Mouse (Mus musculus): ENCODE measurements around the gene Asb15. TPM values are rescaled to one million over a fixed set of nuclear protein-coding genes. Genes with fewer than 3 reads are reported as not detected.

The Asb15 gene
- polyA plus RNA-seq, 1 experiment = 0.26 TPM

DNA sequence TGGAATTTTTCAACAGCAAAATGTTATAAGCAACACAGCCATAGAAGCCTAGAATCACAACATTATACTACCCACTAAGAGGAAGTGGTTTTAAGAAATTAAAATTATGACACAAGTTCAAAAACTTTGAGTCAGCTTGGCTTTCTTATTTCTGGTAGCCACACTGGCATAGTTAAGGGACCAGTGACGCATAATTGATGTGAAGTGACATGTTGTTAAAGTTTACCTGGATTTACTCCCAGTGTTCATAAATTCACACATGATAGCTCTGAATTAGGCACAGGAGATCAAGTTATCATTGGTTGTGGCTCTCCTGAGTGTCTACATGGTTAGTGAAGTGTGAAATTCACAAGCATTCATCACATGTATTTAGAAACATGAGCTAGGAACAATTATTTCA lies 36.9 kb downstream of the Asb15 start:
- DNase-seq (ENCODE audit: low spot score) = no peak

DNA sequence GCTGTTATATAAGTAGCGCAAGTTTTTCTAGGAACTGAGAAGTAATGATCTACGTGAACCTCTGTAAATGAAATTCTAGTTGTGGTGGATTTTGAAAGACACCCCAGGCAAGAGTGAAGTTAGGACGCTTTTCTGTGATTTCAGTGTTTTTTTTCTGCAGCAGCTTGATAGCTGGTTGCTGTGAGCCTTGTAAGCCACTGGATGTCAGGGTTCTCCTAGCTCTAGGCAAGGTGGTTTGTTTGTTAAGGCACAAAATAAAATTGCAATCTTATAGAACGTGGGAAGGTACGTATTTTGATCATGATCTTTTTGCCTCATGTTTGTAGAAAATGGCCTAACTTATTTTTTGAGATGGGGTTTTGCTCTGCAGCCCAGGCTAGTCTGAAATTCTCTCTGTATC lies 41.0 kb downstream of the Asb15 start:
- no peak for DNase-seq (ENCODE audit: low spot score)

DNA sequence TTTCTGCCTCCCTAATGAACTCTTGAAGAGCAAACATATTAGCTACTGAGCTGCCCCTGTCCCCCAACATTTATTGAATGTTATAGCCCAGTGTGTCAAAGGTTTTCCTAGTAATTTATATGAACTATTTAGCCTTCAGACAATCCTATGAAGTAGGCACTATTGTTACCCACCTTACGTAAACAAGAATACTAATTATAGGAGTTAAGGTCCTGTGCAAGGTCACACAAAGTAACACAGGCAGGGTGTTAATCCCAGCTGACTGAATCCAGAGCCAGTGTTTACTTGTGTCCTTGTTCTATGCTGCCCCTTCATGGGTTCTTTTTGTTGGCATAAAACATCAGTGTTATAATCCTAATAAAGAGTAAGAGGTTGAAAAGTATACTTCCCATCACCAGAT lies 41.8 kb downstream of the Asb15 start:
- no peak for DNase-seq (ENCODE audit: low spot score)

DNA sequence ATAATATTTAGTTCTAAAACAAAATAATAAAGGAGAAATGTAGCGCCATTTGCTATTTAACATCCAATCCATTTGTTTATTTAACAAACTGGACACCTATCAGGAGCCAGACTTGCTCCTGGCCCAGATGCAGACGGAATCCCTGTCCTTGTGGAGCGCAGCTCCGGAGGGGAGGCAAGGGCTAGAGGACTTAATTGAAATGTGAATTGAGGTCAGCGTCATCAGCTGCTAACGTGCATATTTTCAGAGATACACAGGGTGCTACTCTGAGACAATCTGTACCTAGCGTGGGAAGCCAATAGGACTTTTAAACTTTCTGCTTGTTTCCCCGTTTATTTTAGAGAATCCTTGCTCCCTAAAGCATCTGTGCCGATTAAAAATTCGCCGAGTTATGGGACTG lies 42.3 kb downstream of the Asb15 start:
- DNase-seq (ENCODE audit: low spot score) = no peak

DNA sequence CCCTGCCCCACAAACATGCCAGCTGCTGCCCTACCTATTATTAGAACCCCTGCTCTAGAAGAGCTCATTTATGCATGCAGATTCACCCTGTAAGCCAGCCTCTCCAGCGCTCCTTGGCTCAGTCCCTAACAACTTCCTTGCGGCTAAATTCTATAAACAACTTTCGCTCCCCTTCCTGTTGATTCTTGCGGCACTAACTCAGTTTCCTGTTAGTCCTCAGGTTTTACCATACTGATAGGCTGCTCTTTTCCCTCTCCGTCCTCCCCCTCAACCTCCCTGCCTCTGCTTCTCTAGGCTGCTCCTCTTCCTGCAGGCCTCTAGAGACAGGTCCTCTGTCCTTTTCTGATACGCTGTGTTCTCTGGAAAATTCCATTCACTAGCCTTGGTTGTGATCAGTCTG lies 43.2 kb downstream of the Asb15 start:
- DNase-seq (ENCODE audit: low spot score) = no peak

DNA sequence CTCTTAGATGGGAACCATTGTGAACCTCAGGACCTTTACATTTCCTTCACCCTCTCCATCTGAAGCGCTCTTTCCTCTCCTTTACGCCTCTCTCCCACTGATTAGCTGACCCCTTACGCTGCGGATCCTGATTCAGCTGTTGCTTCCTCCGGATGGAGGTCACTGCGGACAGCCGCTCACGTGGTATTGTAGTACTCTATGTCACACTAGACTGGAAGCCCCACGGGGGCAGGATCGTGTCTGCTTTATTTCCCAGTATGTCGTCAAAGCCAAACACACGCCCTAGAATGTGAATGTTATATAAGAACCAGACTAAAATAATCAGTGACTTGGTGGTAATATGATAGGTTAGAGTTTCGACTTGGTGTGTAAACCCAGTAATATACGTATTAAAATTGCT lies 44.5 kb downstream of the Asb15 start:
- no peak for DNase-seq (ENCODE audit: low spot score)

DNA sequence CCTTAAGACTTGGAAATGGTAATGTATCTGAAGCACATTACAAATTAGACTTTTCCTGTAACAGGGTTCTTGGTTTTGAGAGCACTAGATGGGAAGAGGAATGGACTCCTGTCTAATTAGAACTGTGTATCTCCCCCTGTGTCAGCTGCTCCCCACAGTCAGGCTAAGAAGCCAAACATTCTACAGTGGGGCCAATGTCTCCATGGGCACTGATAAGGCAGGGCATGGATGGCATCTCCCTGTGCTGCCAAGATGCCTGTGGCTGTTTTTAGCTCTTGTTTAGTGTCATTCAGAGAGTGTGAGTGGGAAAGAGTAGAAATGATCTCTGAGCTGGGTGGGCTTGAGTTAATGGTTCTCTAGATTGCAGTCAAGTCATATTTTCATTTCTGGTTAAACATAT lies 45.4 kb downstream of the Asb15 start:
- DNase-seq (ENCODE audit: low spot score) = no peak

DNA sequence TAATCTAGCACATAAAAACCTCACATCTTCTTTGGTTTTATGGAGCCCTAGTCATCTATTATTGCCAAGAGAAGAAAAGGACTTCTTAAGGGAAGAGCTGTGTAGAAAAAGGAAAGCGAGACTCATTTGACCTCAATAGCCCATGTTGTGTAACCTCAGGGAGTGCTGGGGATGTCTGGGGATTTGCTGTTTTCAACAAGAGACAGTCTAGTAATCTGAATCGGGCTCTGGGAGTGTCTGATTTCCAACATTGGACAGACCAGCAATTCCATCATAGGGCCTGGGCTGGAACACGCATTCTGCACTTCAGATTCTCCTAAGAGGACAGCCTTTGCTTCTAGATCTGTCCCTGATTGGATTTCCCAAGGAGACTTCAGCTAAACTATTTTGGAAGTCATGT lies 55.5 kb downstream of the Asb15 start:
- no peak for DNase-seq (ENCODE audit: low spot score)

DNA sequence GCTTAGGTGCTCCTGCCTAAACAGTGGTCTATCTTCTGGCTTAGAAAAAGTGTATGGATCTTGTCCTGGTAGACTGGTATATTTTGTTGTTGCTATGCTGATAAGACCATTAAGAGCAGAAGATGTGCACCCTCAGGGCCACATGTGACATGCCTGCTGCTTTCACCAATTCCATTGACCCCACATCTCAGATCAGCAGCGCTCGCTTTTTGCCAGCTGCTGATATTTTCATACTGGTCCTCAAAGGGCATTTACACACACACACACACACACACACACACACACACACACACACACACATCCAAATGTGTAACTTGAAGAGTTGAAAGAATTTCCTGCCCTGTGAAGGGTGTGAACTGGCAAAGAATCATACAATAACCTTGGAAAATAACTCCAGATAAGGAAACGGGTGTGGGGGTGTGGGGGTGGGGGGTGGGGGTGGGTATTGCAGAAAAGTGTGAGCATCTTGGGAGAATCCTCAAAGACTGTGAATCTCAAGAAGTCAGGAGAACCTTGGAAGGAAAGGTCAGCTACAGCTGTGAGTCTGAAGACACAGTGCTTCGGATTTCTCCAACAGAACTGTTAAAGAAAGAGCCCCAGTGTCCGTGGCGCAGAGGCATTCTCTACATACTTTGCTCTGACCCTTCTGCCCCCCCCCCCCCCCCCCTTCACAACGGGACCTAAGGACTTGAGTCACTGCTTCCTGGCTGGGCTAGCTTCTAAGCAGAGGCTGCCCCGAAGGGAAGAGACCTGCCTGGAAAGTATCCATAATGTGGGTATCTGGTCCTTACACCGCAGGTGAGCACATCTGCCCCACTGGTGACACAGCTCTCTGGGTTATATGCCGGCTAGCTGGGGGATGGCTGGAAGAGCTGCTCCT lies 57.7 kb downstream of the Asb15 start:
- no peak for DNase-seq (ENCODE audit: low spot score)

DNA sequence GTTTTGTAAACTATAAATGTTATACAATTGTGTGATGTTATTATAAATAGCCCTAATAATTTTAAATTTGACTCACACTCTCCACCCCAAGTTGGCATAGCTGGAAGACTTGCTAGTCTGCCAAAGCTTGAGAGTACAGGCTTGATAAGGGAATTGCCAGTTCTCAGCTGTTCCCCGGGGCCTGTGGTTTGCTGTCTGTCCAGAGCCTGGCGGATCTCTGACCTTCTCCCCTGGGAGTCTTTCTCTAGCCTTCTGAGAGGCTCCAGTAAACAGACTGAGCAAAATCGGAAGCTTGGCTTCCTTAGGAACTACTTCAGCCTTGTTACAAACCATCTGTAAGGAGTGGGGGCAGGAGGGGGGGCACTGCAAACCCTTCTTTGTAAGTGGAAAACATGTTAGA lies 58.9 kb downstream of the Asb15 start:
- no peak for DNase-seq (ENCODE audit: low spot score)

DNA sequence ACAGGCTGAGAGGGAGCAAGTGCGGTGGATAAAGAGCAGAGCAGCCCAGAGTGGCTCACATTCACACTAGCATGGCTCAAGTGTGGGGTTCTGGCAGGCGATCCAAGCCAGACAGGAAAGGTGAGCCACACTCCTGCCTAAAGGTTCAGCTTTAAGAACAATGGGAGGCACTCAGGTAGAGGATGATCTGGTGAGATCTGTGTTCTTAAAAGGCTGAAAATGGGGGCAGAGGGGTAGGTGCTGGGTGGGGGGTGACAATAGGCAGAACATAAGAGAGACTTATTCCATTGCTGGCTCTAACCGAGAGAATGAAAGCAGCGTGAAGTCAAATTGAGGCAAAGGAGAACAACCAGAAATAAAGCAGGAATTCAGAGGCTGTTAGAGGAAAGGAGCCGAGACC lies 62.3 kb downstream of the Asb15 start:
- no peak for DNase-seq (ENCODE audit: low spot score)

DNA sequence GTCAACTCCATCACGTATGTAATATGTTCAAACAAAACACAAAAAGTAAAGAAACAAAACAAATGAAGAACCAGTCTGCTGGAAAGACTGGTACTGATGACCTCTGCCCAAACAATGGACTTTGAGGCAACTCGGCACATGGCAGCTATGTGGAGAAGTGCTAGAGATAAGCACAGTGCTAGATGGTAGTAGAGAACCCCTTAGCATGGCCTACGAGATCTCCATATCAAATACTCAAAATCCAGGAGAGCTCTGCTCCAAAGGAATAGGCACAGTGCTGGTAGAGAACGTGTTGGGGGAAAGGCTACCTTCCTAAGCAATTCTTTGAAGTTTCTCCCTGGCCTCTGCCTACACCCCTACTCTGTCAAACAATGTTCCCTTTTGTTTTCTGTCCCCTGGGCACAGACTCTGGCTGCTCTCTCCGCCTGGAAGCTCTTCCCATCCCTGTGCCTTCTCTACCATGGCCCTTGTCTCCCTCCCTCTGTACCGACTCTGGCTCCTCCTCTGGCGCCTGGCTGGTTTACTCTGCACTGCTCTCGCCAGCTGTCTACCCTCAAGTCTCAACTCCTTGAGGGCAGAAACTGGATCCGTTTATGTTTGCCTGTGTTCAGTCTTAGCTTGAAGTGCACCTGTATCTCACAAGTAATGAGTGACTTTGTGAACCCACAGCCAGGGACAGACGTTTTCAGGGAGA lies 63.7 kb downstream of the Asb15 start:
- no peak for DNase-seq (ENCODE audit: low spot score)

DNA sequence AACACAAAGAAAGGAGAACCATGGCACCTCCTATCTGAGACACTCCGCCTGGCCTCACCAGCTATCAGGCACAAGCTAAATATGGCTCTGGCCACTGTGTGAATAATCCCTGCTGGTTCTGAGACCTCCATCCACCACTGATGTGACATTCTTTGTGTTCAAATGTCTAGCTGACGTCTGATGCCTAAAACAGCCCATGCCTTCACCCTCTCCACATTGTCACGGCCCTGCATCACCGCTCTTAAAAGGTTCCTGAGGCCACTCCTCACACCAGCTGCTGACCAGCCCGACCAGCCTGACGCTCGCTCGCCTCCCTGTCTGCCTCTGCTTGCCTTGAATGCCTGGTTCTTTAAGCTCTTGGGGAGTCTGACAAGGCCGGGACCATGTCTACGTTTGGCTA lies 69.6 kb downstream of the Asb15 start, which contains the start of gene Lmod2:
TSS of gene Lmod2 (plus strand) at position 263 of the 400 bp plus-strand sequence.
- no peak for DNase-seq (ENCODE audit: low spot score)

DNA sequence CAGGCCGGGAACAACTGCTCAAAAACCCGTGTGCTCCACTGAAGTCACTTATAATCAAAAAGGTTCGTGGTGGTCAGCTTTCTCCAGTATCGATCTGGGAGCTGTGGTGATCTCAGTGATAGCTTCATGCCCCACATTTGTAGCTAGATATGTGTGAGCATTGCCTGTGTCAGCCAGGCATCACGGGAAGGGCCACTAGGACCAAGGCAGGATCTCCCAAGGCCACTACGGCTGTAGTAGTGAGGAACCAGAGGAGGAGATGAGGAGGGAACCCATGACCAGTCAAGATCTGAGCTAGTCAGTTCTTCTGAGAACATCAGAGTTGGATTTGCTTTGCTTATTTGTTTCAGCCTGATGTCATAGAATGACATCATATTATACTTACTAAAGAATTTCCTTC lies 71.2 kb downstream of the Asb15 start:
- no peak for DNase-seq (ENCODE audit: low spot score)

DNA sequence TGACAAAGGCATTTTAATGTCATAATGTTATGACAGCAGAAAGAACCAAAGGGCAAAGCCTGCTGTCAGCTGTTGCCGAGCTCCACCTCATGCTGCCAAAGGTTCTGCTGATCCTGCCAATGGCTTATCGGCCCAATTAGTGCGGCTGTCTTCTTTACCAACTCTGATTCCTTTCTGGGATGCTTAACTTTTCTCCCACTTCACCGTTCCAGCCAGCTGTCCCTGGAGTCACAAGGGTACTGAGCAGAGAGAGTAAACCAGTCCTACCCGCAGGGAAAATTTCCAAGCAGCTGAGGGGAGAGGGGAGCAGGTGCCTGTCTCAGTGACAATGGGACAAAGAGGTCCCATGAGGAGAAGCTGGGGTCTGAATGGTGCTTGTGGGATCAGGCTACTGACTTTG lies 71.7 kb downstream of the Asb15 start:
- DNase-seq (ENCODE audit: low spot score) = no peak

DNA sequence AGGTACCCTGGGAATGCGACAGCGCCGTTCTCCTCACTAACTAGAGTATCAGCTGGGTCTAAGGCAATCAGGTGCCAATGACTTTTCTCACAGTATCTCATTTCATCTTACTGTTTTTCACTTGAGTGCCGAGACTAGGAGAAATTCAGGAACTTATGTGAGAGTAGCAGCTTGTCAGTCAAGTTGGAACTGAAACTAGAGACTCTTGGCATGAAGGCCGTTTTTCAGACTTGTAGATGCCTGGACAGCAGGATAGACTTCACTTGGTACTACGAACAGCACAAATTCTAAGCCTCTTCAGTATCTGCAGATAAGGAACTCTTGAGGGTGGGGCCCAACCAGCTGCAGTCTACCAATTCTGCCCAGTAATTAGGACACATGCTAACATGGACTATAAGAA lies 72.2 kb downstream of the Asb15 start:
- no peak for DNase-seq (ENCODE audit: low spot score)

DNA sequence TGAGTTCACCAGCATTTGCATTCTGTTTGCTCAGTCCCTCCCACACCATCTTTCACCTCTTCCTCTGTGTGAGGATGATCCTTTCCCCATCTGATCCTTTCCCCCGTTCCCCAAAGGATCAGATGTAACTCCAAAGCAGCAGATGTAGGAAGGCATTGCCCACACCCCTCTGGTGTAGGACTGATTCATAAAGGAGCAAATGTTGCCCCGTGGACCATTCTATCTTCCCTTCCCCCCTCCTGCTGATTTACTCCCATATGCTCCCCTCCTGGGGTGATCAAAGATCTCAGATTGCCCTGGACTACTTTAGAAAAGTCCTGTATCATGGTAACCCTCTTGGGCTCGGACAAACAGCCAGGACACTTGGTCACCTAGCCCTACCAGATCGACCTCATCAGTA lies 72.8 kb downstream of the Asb15 start:
- DNase-seq (ENCODE audit: low spot score) = no peak

DNA sequence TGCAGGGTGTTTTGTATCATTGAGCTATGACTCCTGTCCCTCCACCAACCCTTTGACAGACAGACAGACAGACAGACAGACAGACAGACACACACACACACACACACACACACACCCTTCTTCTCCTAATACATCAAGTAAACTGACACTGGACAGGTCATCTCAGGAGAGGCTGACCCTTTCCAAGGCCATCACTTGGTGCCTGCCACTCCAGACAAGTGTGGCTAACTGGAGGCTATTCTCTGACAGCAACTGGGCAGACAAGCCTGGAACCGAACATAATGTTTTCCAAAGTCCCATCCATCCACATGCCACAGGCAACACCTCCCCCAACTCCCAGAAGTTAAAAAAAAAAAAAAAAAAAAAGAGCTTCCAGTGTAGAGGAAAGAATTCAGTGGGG lies 73.7 kb downstream of the Asb15 start:
- DNase-seq (ENCODE audit: low spot score) = no peak

DNA sequence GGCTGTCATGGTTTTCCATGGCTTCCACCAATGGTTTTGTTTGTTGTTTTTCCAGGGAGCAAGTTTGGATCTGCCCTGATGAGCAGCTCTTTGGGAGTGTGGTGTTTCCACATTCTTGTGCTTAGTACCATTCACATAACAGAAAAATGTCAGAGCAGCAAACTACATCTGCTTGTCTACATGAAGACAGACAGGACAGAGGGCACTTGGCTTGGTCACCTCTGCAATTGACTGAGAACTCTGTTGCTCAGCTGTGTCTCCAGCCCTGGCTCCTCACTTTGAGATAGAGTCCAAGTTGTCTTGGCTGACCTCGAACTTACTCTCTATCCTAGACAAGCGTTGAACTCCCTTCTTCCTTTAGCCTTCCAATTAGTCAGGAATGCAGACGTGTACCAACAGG lies 74.4 kb downstream of the Asb15 start:
- no peak for DNase-seq (ENCODE audit: low spot score)

DNA sequence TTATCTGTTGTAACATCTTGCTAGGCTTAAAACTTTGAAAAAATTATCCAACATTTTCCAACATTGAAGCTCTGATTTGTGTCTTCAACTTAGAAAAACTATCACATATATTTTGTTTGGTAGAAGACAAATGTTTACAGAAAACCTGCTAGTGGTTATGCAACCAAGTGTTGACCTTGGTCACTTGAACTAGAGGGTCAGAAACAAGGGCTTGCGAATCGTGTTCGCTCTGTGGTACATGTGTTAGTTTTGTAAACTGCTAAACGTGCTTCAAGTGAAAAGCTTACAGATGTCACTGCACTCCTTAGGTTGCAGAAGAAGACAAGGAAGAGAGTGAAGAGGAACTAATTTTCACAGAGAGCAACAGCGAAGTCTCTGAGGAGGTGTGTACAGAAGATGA lies 75.0 kb downstream of the Asb15 start:
- no peak for DNase-seq (ENCODE audit: low spot score)

DNA sequence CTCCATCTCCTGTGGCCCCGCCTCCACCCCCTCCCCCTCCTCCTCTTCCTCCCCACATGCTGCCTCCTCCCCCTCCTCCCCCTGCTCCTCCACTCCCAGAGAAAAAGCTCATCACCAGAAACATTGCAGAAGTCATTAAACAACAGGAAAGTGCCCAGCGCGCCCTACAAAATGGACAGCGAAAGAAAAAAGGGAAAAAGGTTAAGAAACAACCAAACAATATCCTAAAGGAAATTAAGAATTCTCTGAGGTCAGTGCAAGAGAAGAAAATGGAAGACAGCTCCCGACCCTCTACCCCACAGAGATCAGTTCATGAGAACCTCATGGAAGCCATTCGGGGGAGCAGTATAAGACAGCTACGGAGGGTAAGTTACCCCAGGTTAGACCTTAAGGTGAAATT lies 76.3 kb downstream of the Asb15 start:
- no peak for DNase-seq (ENCODE audit: low spot score)

DNA sequence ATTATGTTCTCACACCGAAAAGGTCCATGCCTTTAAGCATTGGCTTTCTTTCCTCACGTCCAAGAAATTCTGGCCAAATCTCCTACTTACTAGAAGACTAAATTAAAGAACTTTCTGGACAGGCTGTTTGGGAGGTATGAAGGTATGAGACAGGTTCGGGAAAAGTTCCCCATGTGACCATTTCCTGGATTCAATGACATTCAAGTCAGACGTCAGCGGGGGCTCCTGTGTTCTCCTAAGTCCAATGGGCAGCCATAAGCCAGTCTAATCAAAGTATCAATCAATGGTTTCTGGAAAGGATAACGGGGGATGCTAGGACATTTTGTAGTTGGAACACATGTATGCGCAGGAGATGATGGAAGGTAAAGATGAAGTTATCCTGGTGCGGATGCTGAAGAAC lies 77.7 kb downstream of the Asb15 start:
- no peak for DNase-seq (ENCODE audit: low spot score)

DNA sequence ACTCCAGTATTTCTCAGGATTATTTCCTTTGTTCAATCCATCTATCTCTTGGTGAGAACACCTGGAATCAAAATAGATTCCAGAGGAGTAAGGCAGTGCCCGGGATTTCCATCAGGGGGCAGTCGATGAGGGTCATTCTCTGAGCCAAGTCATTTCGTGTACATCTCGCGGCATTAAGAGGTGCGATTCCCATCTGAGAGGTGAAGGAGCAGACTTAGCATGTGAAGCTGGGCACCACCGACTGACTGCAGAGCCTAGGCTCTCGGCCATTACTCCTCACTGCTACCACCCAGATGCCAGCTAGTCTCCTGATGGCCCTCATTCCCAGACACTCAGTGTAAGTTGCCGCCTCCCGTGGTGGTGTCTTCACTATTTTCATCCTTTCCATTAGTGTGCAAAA lies 78.6 kb downstream of the Asb15 start:
- no peak for DNase-seq (ENCODE audit: low spot score)
